Comparison of ENCODE assay signal across 27 mouse cellular contexts in genomic region chr16:58756191-58756590, GRCm38 (mm10). TPM values are rescaled to one million over a fixed set of nuclear protein-coding genes. Genes with fewer than 3 reads are reported as not detected.
"Had no signal": no experiment of that assay in that cellular context is flagged by ENCODE, and none has a peak within 500 bp of the region (broad histone marks: within the 10 kb centered on the region; RNA-seq: fewer than 3 reads in every experiment).

No protein-coding gene starts in this region.

- ATAC-seq: liver, postnatal 0 days; lung, postnatal 0 days had no signal

- H3K4me2 ChIP-seq: limb, embryonic 12.5 days; liver, embryonic 11.5 days; lung, embryonic 14.5 days; midbrain, embryonic 11.5 days; neural tube, embryonic 12.5 days; neural tube, embryonic 15.5 days had no signal

- H3K27ac ChIP-seq: kidney, postnatal 0 days; limb, embryonic 12.5 days; liver, embryonic 14.5 days; macrophage; neural tube, embryonic 12.5 days; neural tube, embryonic 15.5 days; stomach, postnatal 0 days had no signal

- H3K36me3 ChIP-seq: limb, embryonic 12.5 days; neural tube, embryonic 12.5 days; neural tube, embryonic 15.5 days had no signal

- H3K9ac ChIP-seq: limb, embryonic 12.5 days; liver, embryonic 14.5 days; liver, postnatal 0 days; lung, embryonic 14.5 days; neural tube, embryonic 12.5 days; neural tube, embryonic 15.5 days had no signal

- H3K4me1 ChIP-seq: neural tube, embryonic 12.5 days; neural tube, embryonic 15.5 days had no signal

- H3K27me3 ChIP-seq: limb, embryonic 12.5 days; neural tube, embryonic 12.5 days; neural tube, embryonic 15.5 days had no signal

- H3K4me3 ChIP-seq: limb, embryonic 12.5 days; neural tube, embryonic 12.5 days; neural tube, embryonic 15.5 days had no signal

- DNase-seq: kidney, adult 18-20 months; kidney, postnatal 25 days; liver, postnatal 0 days; lung, embryonic 14.5 days; midbrain, embryonic 14.5 days; right cerebral cortex, adult 18-20 months; right cerebral cortex, postnatal 14 days; right cerebral cortex, postnatal 4 days; thymus, adult 2 months; thymus, postnatal 14 days; thymus, postnatal 4 days had no signal

- H3K9me3 ChIP-seq: limb, embryonic 12.5 days; neural tube, embryonic 12.5 days; neural tube, embryonic 15.5 days had no signal

RNA-seq across cellular contexts. Expression of gene Olfr172, which starts 6.8 kb away (rescaled TPM):
- total RNA-seq: layer of hippocampus, postnatal 14 days; left cerebral cortex, postnatal 25 days; megakaryocyte-erythroid progenitor cell, adult 5-6 weeks; midbrain, postnatal 0 days had no signal
- polyA plus RNA-seq: kidney, embryonic 14.5 days; kidney, postnatal 0 days; limb, embryonic 12.5 days; liver, embryonic 11.5 days; liver, embryonic 14.5 days; liver, postnatal 0 days; lung, embryonic 14.5 days; lung, postnatal 0 days; macrophage; midbrain, embryonic 11.5 days; midbrain, embryonic 14.5 days; midbrain, postnatal 0 days; neural tube, embryonic 12.5 days; neural tube, embryonic 15.5 days; stomach, embryonic 14.5 days; stomach, postnatal 0 days; thymus, adult 2 months had no signal

RNA-seq across cellular contexts. Expression of gene Gpr15, which starts 37.3 kb away (rescaled TPM):
- total RNA-seq: layer of hippocampus, postnatal 14 days; left cerebral cortex, postnatal 25 days; megakaryocyte-erythroid progenitor cell, adult 5-6 weeks had no signal
- polyA plus RNA-seq: kidney, embryonic 14.5 days; kidney, postnatal 0 days; limb, embryonic 12.5 days; liver, embryonic 11.5 days; liver, postnatal 0 days; lung, embryonic 14.5 days; macrophage; midbrain, embryonic 11.5 days; midbrain, postnatal 0 days; neural tube, embryonic 12.5 days; neural tube, embryonic 15.5 days; stomach, embryonic 14.5 days; stomach, postnatal 0 days had no signal

RNA-seq across cellular contexts. Expression of gene Olfr173, which starts 43.9 kb away (rescaled TPM):
- total RNA-seq: layer of hippocampus, postnatal 14 days; left cerebral cortex, postnatal 25 days; megakaryocyte-erythroid progenitor cell, adult 5-6 weeks; midbrain, postnatal 0 days had no signal
- polyA plus RNA-seq: kidney, embryonic 14.5 days; kidney, postnatal 0 days; limb, embryonic 12.5 days; liver, embryonic 11.5 days; liver, embryonic 14.5 days; liver, postnatal 0 days; lung, embryonic 14.5 days; lung, postnatal 0 days; macrophage; midbrain, embryonic 11.5 days; midbrain, embryonic 14.5 days; midbrain, postnatal 0 days; neural tube, embryonic 12.5 days; neural tube, embryonic 15.5 days; stomach, embryonic 14.5 days; stomach, postnatal 0 days; thymus, adult 2 months had no signal
